Mouse (Mus musculus): Measurements from ENCODE around the gene Itpk1. TPM values are rescaled to one million over a fixed set of nuclear protein-coding genes. Genes with fewer than 3 reads are reported as not detected.

The Itpk1 gene
- polyA plus RNA-seq, 1 experiment from 2014 or later = 10.9 TPM

GRCm38 (mm10) chr12:102660906-102661651, 43.7 kb downstream of the Itpk1 start:
- H3K27ac ChIP-seq (ENCODE audit: low read length) = no peak overlapping the region
- DNase-seq (ENCODE audit: low spot score) = no peak
- H3K4me2 ChIP-seq (replicated peaks; ENCODE audit: low read depth, low read length) = no peak overlapping the region
- H3K4me3 ChIP-seq (ENCODE audit: low read depth, low read length) = no peak overlapping the region
- H3K9me3 ChIP-seq (ENCODE audit: low read length) = no peaks in the 10 kb centered on the region
- H3K36me3 ChIP-seq (ENCODE audit: insufficient read depth, low read length) = no peaks in the 10 kb centered on the region
- 88% methylated on average over 8 of the region's 8 CpGs for WGBS
- no peak for ATAC-seq
- TF ChIP-seq CTCF (IDR thresholded peaks at IDR 0.05) = no peak
- no peak for TF ChIP-seq EP300 (IDR thresholded peaks at IDR 0.05)
- H3K4me1 ChIP-seq (ENCODE audit: insufficient read depth, low read depth, low read length) = no peaks in the 10 kb centered on the region
- no peaks in the 10 kb centered on the region for H3K27me3 ChIP-seq (replicated peaks; ENCODE audit: insufficient read depth, low read length)
- no peak overlapping the region for H3K9ac ChIP-seq (replicated peaks; ENCODE audit: low read depth)

- no peaks in the 10 kb centered on the region for H3K27me3 ChIP-seq (replicated peaks; ENCODE audit: insufficient read depth, low read length)
- ATAC-seq = peak; percentile 35; the same call in 1 of the 2 replicates
- H3K36me3 ChIP-seq (ENCODE audit: insufficient read depth, low read length) = no peaks in the 10 kb centered on the region
- no peak for TF ChIP-seq EP300 (IDR thresholded peaks at IDR 0.05)
- no peak for TF ChIP-seq CTCF (IDR thresholded peaks at IDR 0.05)
- peak; percentile 40 for DNase-seq (ENCODE audit: low spot score)
- H3K4me2 ChIP-seq (replicated peaks; ENCODE audit: low read depth, low read length) = no peak overlapping the region
- H3K4me1 ChIP-seq (ENCODE audit: insufficient read depth, low read depth, low read length) = peaks cover 10% of the 10 kb centered on the region; the same call in 1 of the 2 replicates
- no peak overlapping the region for H3K4me3 ChIP-seq (ENCODE audit: low read depth, low read length)
- no peak overlapping the region for H3K9ac ChIP-seq (replicated peaks; ENCODE audit: low read depth)
- no peak overlapping the region for H3K27ac ChIP-seq (ENCODE audit: low read length)
- no peaks in the 10 kb centered on the region for H3K9me3 ChIP-seq (ENCODE audit: low read length)
- WGBS = 44% methylated on average over 6 of the region's 6 CpGs
Observed at GRCm38 (mm10) chr12:102653003-102653402, 51.7 kb downstream of the Itpk1 start.

GRCm38 (mm10) chr12:102652420-102652819, 52.3 kb downstream of the Itpk1 start:
- H3K36me3 ChIP-seq (ENCODE audit: insufficient read depth, low read length) = no peaks in the 10 kb centered on the region
- ATAC-seq (no peak), DNase-seq (ENCODE audit: low spot score) (peak; percentile 42)
- H3K4me2 ChIP-seq (replicated peaks; ENCODE audit: low read depth, low read length) = no peak overlapping the region
- H3K9ac ChIP-seq (replicated peaks; ENCODE audit: low read depth) = no peak overlapping the region
- H3K4me1 ChIP-seq (ENCODE audit: insufficient read depth, low read depth, low read length) = peaks cover 14% of the 10 kb centered on the region; the same call in 1 of the 2 replicates
- no peaks in the 10 kb centered on the region for H3K9me3 ChIP-seq (ENCODE audit: low read length)
- H3K27me3 ChIP-seq (replicated peaks; ENCODE audit: insufficient read depth, low read length) = no peaks in the 10 kb centered on the region
- TF ChIP-seq EP300 (IDR thresholded peaks at IDR 0.05) (no peak), CTCF (IDR thresholded peaks at IDR 0.05) (no peak)
- WGBS = 20% methylated on average over 8 of the region's 8 CpGs
- no peak overlapping the region for H3K4me3 ChIP-seq (ENCODE audit: low read depth, low read length)
- H3K27ac ChIP-seq (ENCODE audit: low read length) = 0 out of 2 replicates have a peak overlapping the region, but pooled peaks have one; percentile 23

GRCm38 (mm10) chr12:102651871-102652270, 52.9 kb downstream of the Itpk1 start:
- no peak overlapping the region for H3K9ac ChIP-seq (replicated peaks; ENCODE audit: low read depth)
- 54% methylated on average over 8 of the region's 8 CpGs for WGBS
- no peak overlapping the region for H3K4me2 ChIP-seq (replicated peaks; ENCODE audit: low read depth, low read length)

GRCm38 (mm10) chr12:102651401-102651800, 53.3 kb downstream of the Itpk1 start:
- DNase-seq (ENCODE audit: low spot score) (peak; percentile 83), ATAC-seq (peak; percentile 57)
- 56% methylated on average over 8 of the region's 8 CpGs for WGBS

More at GRCm38 (mm10) chr12:102651871-102652270, 52.9 kb downstream of the Itpk1 start:
- Histone ChIP-seq H3K4me3 (ENCODE audit: low read depth, low read length) (no peak overlapping the region), H3K27ac (ENCODE audit: low read length) (peak overlapping the region; percentile 23), H3K27me3 (replicated peaks; ENCODE audit: insufficient read depth, low read length) (no peaks in the 10 kb centered on the region), H3K4me1 (ENCODE audit: insufficient read depth, low read depth, low read length) (peaks cover 18% of the 10 kb centered on the region; the same call in 1 of the 2 replicates), H3K36me3 (ENCODE audit: insufficient read depth, low read length) (no peaks in the 10 kb centered on the region), H3K9me3 (ENCODE audit: low read length) (no peaks in the 10 kb centered on the region)
- no peak for ATAC-seq
- DNase-seq (ENCODE audit: low spot score) = no peak
- no peak for TF ChIP-seq CTCF (IDR thresholded peaks at IDR 0.05)
- no peak for TF ChIP-seq EP300 (IDR thresholded peaks at IDR 0.05)

GRCm38 (mm10) chr12:102650649-102651048, 54.1 kb downstream of the Itpk1 start:
- ATAC-seq = no peak
- Histone ChIP-seq H3K4me1 (ENCODE audit: insufficient read depth, low read depth, low read length) (peaks cover 26% of the 10 kb centered on the region; the same call in 1 of the 2 replicates), H3K27ac (ENCODE audit: low read length) (0 out of 2 replicates have a peak overlapping the region, but pooled peaks have one; percentile 23), H3K4me3 (ENCODE audit: low read depth, low read length) (no peak overlapping the region), H3K9me3 (ENCODE audit: low read length) (no peaks in the 10 kb centered on the region), H3K9ac (replicated peaks; ENCODE audit: low read depth) (no peak overlapping the region), H3K36me3 (ENCODE audit: insufficient read depth, low read length) (no peaks in the 10 kb centered on the region), H3K4me2 (replicated peaks; ENCODE audit: low read depth, low read length) (no peak overlapping the region), H3K27me3 (replicated peaks; ENCODE audit: insufficient read depth, low read length) (no peaks in the 10 kb centered on the region)
- 78% methylated on average over 4 of the region's 4 CpGs for WGBS
- DNase-seq (ENCODE audit: low spot score) = no peak
- no peak for TF ChIP-seq CTCF (IDR thresholded peaks at IDR 0.05)
- no peak for TF ChIP-seq EP300 (IDR thresholded peaks at IDR 0.05)

More at GRCm38 (mm10) chr12:102651401-102651800, 53.3 kb downstream of the Itpk1 start:
- H3K9ac ChIP-seq (replicated peaks; ENCODE audit: low read depth) = no peak overlapping the region
- no peak overlapping the region for H3K4me2 ChIP-seq (replicated peaks; ENCODE audit: low read depth, low read length)
- no peaks in the 10 kb centered on the region for H3K36me3 ChIP-seq (ENCODE audit: insufficient read depth, low read length)
- H3K4me1 ChIP-seq (ENCODE audit: insufficient read depth, low read depth, low read length) = peaks cover 20% of the 10 kb centered on the region; the same call in 1 of the 2 replicates
- peak overlapping the region; percentile 23 for H3K27ac ChIP-seq (ENCODE audit: low read length)
- no peaks in the 10 kb centered on the region for H3K27me3 ChIP-seq (replicated peaks; ENCODE audit: insufficient read depth, low read length)
- H3K4me3 ChIP-seq (ENCODE audit: low read depth, low read length) = no peak overlapping the region
- TF ChIP-seq EP300 (IDR thresholded peaks at IDR 0.05) = no peak
- no peak for TF ChIP-seq CTCF (IDR thresholded peaks at IDR 0.05)
- no peaks in the 10 kb centered on the region for H3K9me3 ChIP-seq (ENCODE audit: low read length)
